Mouse (Mus musculus) thymus, postnatal 0 days (tissue): ENCODE results near the gene Gcm2. TPM values are rescaled to one million over a fixed set of nuclear protein-coding genes. Genes with fewer than 3 reads are reported as not detected.

Source experiments
- DNase-seq: peaks from one replicate; pipeline ENCODE4 v3.0.0-alpha.2; 2015; ENCODE audit warnings: low spot score
- polyA plus RNA-seq: library from polyadenylated mRNA; unstranded; fragments of >200 nt; fragmentation: Nextera tagmentation; extraction: Ambion mirVana; gene quantifications from 2 replicates; pipeline ENCODE4 v1.2.1, GENCODE M21; 2015

Gcm2 gene
- 0.07 and 0.15 TPM in 2 replicates for polyA plus RNA-seq

DNA sequence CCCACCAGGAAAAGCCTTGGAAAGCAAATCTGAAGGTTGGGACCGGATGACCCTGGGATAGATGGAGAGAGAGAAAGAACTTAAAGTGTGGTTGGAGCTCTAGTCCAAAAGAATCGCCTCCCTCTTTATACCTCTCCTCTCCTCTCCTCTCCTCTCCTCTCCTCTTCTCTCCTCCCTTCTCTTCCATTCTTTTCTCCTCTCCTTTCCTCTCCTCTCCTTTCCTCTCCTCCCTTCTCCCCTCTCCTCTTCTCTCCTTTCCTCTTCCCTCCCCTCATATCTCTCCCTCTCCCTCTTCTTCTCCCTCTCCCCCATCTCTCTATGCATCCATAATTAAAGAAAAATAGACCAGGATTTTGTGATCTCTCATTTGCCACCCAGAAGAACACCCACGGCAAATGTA lies at the start of gene Gcm2:
Gcm2 (minus strand) TSS at position 101 of the 400 bp plus-strand sequence.
- DNase-seq, result no peak

DNA sequence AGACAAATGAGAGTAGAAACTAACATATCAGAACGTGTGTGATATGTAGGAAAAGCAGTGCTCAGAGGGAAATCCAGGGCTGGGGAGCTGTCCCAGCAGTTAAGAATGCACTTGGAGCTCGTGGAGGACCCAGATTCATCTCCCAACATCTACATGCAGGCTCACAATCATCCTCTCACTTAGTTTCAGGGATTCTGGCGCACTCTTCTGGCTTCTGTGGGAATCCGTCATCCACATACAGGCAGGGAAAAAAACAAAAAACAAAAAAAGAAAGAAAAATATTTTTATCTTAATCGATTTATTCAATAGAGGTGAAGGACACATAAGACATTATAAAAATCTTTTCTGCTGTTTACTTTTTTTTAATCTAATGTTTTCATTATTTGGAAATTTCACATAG lies 47.6 kb upstream of the Gcm2 start:
- DNase-seq, result no peak

DNA sequence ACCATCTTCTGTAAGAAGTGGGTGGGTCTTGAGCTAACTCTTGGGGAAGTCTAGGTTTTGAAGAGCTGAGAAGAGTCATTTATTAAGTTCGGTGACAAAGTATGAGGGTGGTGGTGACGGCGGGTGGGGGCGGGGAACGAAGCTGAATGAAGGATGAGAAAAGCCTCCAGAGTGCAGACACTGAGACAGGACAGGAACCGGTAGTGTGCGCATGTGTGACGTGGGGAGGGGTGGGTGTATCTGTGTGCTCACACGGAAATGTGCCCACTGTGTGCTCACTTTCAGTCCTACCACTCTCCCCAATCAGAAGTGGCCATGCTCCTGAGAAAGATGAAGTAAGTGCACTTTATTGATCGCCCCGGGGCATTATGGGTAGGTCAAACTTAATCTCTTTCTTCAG lies 42.3 kb upstream of the Gcm2 start:
- DNase-seq, result no peak

DNA sequence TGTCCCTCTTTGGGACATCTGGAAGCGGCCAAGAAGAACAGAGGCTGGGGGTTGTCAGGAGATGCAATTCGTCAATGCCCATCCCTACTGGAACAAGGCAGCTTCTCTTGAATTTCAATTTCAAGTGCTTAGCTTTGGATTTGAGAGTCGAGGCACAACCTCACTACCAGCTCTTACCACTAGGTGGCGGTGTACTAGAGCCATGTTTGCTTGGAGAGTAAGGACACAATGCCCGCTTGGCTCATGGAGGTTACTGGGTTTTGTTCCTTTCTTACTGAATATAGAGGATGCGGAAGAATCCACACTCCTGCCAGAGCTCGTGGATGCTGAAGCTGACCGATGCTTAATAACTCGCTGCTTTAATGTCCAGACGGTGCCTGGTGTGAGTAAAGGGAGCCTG lies 35.4 kb upstream of the Gcm2 start:
- DNase-seq, result peak; percentile 46

DNA sequence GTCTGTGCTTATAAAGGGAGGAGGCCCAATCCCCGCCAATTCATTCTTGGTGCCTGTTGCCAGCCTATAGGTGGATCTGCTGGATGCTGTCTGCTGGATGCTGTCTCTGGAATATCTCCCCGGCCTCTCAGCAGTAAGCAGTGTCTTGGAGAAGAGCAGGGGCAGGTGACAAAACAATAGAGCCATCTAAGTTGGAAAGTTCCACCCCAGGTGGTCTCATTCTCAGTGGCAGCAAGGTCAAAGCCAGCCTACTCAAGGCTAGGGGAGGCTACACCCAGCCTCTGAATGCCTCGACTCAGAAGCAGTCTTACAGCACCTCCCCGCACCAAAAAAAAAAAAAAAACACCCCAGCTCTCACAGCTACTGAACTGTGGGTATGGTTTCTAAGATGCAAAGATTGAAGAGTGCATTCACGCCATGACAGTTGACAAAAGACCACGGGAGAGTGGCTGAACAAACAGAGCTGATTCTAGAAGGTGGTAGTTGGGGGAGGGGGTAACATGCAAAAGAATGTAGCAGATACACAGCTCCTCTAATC lies 34.7 kb upstream of the Gcm2 start:
- DNase-seq, result no peak

DNA sequence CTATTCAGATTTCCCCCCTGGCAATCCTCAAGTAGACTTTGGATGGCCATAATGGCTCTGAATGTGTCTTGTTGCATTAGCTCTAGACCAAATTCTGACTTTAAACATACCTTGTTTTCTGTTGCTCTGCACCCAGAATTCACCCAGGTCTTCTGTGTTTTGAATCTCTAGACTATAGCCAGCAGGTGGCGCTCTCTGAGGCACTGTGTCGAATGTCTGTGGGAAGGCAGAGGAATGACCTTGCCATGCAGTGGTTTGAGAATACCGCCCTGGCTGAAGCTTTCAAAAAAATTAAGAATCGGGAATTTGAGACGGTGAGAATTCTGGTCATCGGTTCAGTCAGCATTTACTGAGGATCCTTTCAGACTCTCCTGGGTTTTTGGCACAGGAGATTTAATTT lies 24.1 kb upstream of the Gcm2 start:
- DNase-seq, result peak; percentile 64

DNA sequence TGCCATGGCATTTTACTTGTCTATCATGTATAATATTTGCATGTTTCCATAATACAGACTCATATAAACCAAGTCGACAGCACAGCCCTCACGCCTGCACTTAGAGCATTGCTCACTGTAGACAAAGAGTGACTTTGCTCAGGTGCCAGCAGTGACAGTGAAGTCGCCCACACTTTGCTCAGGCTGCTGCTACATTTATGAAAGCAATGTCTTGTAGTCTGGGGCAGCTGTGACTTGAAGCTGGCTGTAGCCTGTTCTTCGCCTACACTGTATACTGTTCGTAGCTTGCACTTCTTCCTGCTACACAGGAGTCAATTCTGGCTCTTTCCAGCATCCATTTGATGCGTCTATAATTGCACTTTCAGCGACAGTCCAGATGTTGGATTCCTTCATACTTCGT lies 18.2 kb upstream of the Gcm2 start:
- no peak for DNase-seq

DNA sequence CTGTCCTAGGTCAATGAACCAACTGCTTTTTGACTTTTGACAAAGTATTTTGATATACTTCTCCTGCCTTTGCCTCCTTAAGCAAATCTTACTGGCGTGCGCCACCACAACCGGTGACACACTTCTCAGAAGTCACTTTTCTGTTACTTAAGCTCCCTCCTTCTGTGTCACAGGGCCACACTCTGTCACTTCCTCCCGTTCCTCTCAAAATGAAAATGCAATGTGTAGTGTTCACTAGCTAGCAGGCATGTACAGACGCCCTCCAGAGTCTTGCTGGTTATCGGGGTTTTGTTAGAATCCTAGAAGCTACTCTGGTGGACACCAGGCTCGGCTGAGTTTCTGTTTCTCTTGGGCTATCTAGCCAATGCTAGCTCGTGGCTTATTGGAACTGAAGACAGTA lies 17.5 kb upstream of the Gcm2 start:
- DNase-seq, result peak; percentile 3

DNA sequence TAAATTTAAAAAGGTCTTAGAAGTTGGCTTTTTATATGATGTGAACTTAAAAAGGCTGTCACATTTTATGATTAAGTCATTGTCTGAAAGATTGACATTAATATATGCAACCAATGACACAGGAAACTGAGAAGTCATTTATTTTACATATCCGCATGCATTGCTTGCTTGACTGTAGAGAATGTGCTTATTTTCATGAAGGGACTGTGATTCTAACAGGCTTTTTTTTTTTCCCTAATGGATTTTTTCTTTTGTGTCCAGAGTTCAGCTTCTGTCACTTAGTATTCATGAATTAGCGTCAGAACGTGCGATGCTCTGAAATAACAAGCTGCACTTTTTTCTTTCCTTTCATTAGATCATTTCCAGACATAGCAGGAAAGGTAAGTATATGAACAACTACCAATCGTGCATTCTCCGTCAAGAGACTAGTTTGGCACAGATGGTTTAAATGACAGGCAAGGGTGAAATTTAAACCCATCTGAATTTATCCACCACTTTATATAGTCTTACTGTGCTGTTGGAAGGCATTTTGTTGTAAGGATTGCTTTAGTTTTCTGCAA lies 12.9 kb upstream of the Gcm2 start:
- DNase-seq, result no peak

DNA sequence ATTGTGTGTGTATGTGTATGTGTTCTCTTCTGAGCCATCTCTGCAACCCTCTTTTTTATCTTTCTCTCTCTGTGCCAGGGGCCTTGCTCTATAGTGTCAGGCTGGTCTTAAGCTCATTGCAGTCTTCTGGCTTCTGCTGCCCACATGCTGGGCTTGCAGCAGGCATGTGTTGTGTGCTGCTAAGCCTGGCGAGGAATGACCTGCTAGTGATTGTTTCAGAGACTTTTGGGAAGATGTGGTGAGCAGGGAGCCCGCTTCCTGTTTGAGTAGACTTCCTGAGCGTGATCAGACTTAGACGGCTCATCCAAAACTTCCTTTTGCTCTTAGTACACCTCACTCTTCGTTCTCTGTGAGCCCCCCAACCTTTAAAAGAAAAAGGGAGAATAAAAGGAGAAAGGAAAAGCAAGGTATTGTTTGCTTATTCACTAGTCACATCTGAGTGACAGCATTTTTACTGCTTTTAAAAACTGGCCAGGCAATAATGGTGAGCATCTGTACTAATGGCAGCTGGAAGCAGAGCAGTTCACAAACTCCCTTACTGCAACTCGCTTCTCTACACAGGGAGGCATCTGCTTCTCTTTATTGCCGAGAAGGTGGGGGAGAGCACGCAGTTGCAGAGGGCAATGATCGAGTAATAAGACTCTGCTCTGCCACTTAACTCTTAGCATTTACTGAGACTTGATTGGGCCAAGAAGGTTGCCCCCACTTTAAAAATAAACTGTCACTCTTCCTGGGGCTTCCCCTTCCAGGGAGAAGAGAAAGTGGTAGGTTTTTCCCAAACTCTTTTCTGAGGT lies 8.5 kb upstream of the Gcm2 start:
- DNase-seq, result no peak

DNA sequence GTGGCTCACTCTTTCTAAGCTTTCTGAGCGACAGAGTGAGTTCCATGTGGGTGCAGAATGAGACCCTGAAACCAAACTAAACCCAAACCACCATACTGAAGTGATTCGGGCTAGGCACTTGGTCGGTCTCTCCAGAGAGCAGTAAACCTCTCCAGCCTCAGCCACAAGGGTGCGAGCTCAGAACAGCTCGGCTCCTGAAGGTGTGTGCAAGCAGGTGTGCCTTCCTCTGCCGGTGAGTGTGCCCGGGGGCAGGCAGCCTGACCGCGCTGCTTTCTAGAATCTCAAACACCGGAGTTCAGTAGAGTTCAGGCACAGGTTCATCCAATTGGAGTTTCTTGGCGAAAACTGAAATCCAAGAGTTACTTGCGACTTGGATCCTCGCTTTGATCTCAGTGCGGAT lies 3.1 kb upstream of the Gcm2 start, which contains the start of gene Sycp2l:
Sycp2l (plus strand) TSS at position 368 of the 400 bp plus-strand sequence.
- no peak for DNase-seq

DNA sequence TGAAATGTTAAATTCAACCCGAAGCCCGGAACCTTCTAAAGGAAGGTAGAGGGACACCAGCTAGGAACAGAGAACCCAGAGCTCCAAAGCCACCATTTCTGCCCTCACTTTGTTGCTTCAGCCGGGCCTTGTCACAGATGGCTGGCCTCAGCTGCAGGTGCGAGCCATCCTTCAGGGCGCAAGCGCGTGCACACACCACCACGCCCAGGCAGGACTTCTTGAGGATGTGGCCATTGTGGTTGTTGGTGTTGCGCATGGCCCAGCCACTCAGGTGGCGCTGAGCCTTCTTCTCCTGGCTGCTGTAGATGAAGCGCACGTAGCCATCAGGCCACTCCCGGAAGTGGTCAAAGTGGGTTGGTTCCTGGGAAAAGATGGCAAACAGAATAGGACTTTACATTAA lies 5.3 kb downstream of the Gcm2 start:
- no peak for DNase-seq

DNA sequence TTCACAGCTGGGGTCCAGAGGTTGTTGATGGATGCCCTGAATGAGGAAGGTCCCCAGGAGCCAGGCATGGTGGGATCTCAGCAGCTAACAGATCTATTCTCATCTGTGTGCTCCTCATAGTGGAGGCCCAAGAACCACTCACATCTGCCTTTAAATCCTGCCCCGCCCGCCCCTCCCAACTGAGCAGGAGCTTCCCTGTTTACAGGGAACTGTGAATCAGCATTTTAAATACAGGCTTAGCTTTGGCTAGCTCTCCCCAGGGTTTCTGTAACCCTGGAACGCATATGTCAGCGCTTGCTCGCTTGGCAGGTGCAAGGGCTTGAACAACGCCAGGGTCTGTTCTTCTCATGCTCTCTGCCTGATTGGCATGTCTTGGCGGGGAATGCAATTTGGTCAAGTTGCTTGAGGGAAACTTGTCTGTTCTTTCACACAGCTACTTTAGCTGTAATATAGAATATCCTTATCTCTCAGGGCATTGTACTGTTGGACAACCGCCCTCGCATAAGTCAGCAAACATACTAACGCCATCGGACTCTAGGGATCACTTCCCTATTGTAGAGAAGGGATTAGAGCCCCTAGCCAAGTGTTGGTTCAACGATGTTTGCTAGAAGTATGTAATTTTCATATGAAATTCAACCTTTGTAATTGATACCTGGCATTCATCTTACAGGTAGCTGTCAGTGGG lies 6.9 kb downstream of the Gcm2 start:
- no peak for DNase-seq

DNA sequence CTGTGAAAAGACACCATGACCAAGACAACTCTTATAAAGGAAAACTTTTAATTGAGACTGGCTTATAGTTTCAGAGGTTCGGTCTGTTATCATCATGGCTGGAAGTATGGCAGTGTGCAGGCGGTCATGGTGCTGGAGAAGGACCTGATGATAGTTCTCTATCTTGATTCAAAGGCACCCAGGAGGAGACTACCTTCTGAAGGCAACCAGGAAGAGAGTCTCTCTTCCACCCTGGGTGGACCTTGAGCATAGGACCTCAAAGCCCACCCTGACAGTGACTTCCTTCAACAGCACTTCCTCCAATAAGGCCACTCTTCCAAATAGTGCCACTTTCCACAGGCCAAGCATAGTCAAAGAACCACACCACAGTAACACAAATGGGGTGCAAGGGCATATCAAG lies 10.8 kb downstream of the Gcm2 start:
- no peak for DNase-seq

DNA sequence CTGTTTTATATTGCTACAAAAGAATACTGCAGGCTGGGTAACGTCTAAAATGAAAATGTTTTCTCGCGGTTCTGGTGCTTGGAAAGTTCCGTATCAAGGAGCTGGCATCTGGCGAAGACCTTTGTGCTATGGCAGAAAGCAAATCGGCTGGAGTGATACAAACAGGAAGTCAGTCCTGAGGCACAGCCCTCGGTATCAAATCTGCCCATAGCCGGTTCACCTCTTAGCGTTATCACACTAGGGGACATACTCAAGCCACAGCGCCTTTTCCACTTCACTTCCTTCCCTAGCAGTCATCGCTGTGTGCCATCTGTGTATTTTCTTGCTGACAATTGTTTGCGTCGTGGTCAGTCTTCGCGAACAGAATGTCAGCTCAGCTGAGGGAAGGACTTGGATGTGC lies 12.5 kb downstream of the Gcm2 start:
- no peak for DNase-seq

DNA sequence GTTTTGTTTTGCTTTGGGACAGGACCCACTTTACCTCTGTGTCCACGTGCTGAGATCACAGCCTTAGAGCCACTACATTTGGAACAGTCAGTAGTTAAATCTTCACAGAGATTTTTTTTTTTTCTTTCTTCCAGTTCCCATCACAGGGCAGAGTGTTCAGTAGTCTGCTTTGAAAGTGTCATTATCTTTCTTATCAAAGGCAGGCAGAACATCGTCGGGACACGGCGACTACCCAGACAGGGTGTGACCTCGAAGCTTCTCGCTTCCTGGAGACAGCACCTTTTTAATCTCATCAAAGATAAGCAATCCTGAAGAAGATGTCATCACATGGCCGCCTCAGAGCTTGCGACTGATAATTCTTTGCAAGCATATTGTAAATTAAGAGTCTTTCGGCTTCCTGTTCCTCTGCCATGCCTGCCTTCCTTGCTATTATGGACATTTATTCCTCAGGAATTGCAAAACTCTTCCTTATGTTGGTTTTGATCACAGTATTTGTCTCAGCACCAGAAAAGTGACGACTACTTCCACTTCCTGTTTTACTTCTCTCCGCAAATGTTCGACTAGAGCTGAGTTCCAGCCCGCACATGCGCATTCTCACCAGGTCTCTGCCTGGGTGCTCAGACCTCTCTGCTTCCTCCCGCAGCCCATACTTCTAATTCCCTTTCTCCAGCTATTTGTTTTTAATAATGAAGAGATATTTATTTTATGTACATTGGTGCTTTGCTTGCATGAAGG lies 13.3 kb downstream of the Gcm2 start:
- peak; percentile 58 for DNase-seq

DNA sequence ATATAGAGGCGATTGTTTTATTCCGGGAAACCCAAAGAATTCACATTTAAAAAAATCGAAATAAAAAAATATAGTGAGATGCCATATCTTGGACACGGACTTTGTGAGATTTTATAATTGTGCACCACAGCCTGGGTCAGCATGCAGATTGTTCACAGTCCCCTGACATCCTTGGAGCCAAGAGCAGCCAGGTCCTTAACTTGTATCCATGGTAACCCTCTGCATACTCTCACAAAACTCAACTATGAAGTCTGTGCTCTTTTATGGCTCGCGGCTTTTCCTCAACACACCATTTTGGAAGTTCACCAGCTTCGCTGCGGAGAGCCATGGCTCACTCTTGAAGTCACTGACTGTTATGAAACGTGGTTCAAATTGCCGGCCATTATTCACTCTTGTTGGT lies 16.7 kb downstream of the Gcm2 start:
- no peak for DNase-seq

DNA sequence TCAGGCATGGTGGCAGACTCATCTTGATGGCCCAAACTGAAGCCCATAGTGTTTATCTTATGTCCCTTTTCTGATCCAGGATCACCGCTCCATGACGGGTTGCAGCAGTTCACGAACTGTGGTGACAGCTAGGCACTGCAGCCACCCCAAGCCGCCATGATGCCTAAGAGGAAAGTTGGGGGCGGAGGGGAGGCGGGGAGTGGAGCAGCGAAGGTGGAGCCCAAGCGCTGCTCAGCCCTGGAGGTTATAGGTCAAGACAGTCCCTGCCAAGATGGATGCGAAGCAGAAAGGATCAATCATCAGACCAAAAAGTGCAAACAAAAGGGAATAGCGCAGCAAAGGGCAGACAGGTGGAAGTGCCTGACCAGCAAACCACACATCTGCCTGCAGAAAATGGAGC lies 19.6 kb downstream of the Gcm2 start:
- DNase-seq, result no peak

DNA sequence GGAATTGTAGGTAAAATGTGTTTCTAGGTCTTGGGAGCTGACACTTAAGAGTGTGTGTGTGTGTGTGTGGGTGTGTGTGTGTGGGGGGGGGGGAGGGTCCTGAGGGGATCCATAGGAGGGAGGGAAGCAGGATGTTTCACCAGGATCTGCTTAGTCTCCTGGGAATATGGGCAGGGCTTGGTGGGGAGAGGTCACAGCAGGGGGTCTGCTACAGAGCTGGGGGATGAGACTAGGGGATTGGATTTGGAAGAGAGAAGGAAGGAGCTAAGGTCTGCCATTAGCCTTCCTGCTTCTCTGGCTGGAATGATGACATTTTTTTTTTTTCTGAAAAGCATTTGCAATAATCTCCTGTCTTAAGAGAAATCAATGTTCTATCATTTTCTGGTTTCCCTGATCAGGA lies 22.1 kb downstream of the Gcm2 start:
- no peak for DNase-seq

DNA sequence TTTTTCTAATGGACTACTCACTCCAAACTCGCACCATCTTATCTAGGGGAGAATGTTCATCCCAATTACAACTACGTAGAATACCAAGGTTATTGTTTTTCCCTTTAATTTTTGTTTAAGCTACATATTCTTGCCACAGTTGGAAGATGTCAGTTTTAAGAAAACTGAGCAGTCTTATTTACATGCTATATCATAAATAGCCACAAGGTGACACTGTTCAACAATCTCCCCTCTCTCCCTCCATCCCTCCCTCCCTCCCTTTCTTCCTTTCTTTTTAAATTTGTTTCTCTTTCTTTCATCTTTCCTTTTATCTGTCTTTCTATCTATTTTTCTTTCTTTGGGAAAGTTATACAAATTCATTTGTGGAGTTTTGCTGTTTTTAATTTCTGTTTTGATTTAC lies 25.7 kb downstream of the Gcm2 start:
- peak; percentile 17 for DNase-seq

DNA sequence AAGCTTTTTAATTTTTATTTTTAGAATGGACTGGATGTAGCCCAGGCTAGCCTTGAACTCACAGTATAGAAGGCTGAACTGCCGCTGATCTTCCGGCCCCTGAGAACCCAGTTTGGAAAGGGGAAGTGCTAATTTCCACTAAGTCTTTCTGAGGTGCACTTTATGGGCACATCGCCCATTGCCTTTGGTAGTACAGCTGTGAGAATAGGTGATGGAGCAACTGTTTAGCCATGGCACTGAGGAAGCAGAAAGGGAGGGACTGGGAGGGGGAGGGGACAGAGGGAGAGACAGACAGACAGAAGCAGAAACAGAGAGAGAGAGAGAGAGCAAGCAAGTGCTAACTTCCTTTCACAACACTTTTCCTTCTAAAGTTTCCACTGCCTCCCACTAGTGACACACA lies 26.3 kb downstream of the Gcm2 start:
- no peak for DNase-seq

DNA sequence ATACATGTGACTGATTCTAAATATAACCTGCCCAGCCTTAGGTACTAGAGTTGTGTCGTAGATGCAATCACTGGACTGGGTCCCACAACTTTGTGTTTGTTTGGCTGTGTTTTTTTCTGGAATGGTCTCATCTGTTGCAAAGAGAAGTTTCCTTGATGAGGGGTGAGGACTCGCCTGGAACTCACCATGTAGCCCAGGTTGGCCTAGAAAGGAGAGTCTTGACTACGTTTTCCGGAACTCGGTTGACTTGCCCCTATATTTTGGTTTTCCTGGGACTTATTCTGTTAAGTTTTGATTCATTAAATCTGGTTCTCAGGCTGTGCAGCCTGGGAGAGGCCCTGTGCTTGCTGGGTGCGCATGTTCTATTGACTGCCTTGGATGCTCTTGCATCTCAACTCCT lies 30.1 kb downstream of the Gcm2 start:
- DNase-seq, result no peak
